Mouse (Mus musculus) kidney, embryonic 15.5 days (tissue): ENCODE results near the gene Fam81a. TPM values are rescaled to one million over a fixed set of nuclear protein-coding genes. Genes with fewer than 3 reads are reported as not detected.

Experiments
- ATAC-seq: fragments of 200-750 bp; cut with Nextera tagmentation; replicated peaks from 2 replicates; pipeline ENCODE4 v1.8.0; 2017; ENCODE audit warnings: moderate TSS enrichment; ENCODE audit not compliant: low FRiP score
- H3K27ac ChIP-seq: fragments of 300-500 bp; sonication (generic); 2 replicates; pipeline ENCODE4 v1.5.1; 2015; ENCODE audit warnings: mild to moderate bottlenecking, inconsistent platforms
- H3K27me3 ChIP-seq: fragments of 300-500 bp; sonication (generic); 2 replicates; pipeline ENCODE4 v1.6.1; 2015; ENCODE audit warnings: inconsistent platforms
- H3K36me3 ChIP-seq: fragments of 300-500 bp; sonication (generic); 2 replicates; pipeline ENCODE4 v1.6.1; 2015; ENCODE audit warnings: inconsistent platforms
- H3K4me1 ChIP-seq: fragments of 300-500 bp; sonication (generic); 2 replicates; pipeline ENCODE4 v1.6.1; 2015; ENCODE audit warnings: inconsistent platforms
- H3K4me2 ChIP-seq: fragments of 300-500 bp; sonication (generic); 2 replicates; pipeline ENCODE4 v1.6.1; 2015; ENCODE audit warnings: moderate library complexity, mild to moderate bottlenecking, inconsistent platforms
- H3K4me3 ChIP-seq: fragments of 300-500 bp; sonication (generic); replicated peaks from 2 replicates; pipeline ENCODE4 v1.5.1; 2015; ENCODE audit warnings: mild to moderate bottlenecking, inconsistent platforms
- H3K9ac ChIP-seq: fragments of 300-500 bp; sonication (generic); 2 replicates; pipeline ENCODE4 v1.6.1; 2015; ENCODE audit warnings: mild to moderate bottlenecking, inconsistent platforms
- H3K9me3 ChIP-seq: fragments of 300-500 bp; sonication (generic); replicated peaks from 2 replicates; pipeline ENCODE4 v1.6.1; 2016; ENCODE audit warnings: inconsistent platforms
- WGBS: fragments of 180-500 bp; shearing (Covaris S2); methylation state at CpG from one replicate; pipeline ENCODE4 v1.1.7; 2015; ENCODE audit warnings: mixed read lengths; 5-methylcytosine and 5-hydroxymethylcytosine counted together
- polyA plus RNA-seq: library from polyadenylated mRNA; unstranded; fragments of >200 nt; fragmentation: Nextera tagmentation; extraction: Ambion mirVana; gene quantifications from 2 replicates; pipeline ENCODE4 v1.2.1, GENCODE M21; 2015

Fam81a gene
- polyA plus RNA-seq, 1 experiment from 2014 or later, result 12.2 TPM

DNA sequence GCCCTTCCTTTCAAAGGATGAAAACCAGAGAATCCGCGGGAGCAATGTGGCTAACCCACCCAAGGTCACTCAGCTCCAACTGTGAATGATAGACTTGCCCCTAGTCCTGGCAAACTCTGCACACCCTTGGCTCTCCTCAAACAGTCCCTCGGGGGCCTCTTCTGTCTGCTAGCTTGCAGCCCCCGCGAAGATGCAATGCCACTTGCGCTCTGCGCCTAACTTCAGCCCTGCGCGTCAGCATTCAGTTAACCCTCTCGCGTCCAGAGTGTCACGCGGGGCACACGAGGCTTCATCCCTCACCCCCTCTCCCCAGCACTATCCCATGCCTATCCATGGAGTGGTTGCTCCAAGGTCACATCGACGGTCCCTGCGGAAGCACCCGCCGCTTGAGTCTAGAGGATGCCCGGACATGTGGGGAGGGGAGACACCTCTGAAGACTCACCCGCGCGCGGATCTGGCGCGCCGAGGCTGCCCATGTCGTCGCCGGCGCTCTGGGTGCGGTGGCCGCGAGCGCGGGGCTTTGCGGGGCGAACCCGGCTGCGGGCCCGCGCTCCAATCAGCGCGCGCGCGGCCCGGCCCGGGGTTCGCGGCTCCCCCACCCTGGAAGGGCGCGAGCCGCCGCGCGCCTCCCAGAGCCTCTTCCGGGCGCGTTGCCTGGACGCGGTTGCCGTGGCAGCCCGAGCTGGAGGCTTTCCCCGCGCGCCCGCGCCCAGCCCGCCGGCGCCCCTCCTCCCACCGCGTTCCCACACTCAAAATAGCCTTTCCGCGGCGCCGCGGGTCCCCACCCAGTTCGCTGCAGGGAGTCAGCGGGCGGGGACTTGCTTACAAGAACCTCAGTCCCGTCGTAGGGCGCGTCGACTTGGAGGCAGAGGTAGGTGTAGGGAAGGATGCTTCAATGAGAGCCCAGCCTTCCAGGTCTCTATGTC is 1.2 kb downstream of the Fam81a start:
- no peaks in the 10 kb centered on the region for H3K9me3 ChIP-seq
- H3K27ac ChIP-seq, result peak overlapping the region; percentile 86
- peak overlapping the region; percentile 72 for H3K4me3 ChIP-seq
- peaks cover 15% of the 10 kb centered on the region for H3K27me3 ChIP-seq
- H3K4me2 ChIP-seq, result peak overlapping the region; percentile 99
- no peaks in the 10 kb centered on the region for H3K36me3 ChIP-seq
- peaks cover 56% of the 10 kb centered on the region for H3K4me1 ChIP-seq
- ATAC-seq, result peak; percentile 75
- under 1% methylated on average over 87 of the region's 87 CpGs for WGBS
- peak overlapping the region; percentile 62 for H3K9ac ChIP-seq

DNA sequence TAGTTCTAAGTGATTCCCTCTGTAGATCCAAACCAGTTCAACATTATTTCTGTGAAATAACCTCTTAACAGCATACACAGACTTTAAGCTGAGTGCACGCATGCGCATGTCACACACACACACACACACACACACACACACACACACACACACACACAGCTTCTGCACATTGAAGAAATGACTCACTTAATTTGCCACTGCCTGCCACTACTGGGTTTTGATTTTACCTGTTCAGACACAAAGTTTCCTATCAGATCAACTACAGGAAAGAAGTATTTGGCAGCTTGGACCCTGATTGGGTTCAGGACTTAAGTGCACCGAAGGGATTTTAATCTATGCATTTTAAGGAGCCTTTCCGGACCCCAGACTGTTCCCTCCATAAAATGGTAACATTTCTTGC is 2.0 kb downstream of the Fam81a start:
- ATAC-seq, result no peak
- H3K36me3 ChIP-seq, result no peaks in the 10 kb centered on the region
- peaks cover 56% of the 10 kb centered on the region for H3K4me1 ChIP-seq
- peak overlapping the region; percentile 72 for H3K4me3 ChIP-seq
- peak overlapping the region; percentile 62; the same call in 1 of the 2 replicates for H3K9ac ChIP-seq
- peak overlapping the region; percentile 86 for H3K27ac ChIP-seq
- 49% methylated on average over 4 of the region's 4 CpGs for WGBS
- no peaks in the 10 kb centered on the region for H3K9me3 ChIP-seq
- peaks cover 15% of the 10 kb centered on the region for H3K27me3 ChIP-seq
- H3K4me2 ChIP-seq, result peak overlapping the region; percentile 99

DNA sequence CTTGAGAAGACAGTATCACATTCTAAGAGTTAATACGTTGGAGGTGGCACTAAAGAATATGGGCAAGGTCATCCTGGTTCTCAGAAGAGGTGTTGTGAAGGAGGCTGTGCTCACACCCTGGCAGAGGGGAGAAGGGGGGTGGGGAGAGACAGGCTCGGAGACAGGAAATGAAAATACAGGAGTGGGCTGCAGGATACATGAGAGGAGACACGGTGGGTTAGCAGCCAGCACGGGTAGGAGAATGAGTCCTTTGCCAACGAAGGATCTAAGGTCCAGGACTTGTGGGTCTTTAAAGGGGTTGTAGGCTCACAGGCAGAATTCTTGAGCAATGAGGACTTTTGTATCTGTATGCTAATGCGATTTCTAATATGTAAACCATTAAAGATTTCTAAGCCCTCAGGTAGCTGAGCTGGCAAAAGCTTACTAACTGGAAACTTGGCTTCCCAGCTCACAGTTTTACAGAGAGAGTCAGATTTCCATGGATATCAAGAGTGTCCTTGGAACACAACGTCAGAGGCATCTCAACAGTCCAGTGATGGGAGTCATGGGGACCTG is 3.0 kb downstream of the Fam81a start:
- Histone ChIP-seq H3K4me1 (peaks cover 56% of the 10 kb centered on the region), H3K4me2 (peak overlapping the region; percentile 99), H3K27me3 (peaks cover 15% of the 10 kb centered on the region), H3K36me3 (no peaks in the 10 kb centered on the region), H3K4me3 (no peak overlapping the region), H3K9ac (no peak overlapping the region), H3K9me3 (no peaks in the 10 kb centered on the region), H3K27ac (peak overlapping the region; percentile 86)
- WGBS, result 18% methylated on average over 7 of the region's 7 CpGs
- ATAC-seq, result 0 out of 2 replicates have a peak, but pooled peaks have one; percentile 19

DNA sequence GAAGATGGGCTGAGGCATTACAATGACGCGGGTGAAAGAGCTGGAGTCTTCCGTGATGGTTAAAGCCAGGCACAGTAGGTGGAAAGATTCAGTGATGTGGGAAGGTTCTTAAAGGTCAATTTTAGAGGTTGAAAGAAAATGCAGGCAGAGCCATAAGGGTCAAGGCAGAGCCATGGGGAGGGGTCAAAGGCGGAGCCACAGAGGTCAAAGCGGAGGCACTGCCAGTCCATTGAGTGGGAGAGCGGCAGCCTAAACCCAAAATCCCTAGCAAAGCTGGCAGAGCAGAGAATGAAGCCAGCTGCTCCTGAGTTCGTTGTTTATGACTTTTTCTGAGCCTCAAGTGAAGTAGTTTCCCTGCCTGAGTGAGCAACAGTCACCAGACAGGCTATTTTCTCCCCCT is 3.8 kb downstream of the Fam81a start:
- Histone ChIP-seq H3K36me3 (no peaks in the 10 kb centered on the region), H3K27ac (peak overlapping the region; percentile 86)
- WGBS, result 38% methylated on average over 7 of the region's 7 CpGs

DNA sequence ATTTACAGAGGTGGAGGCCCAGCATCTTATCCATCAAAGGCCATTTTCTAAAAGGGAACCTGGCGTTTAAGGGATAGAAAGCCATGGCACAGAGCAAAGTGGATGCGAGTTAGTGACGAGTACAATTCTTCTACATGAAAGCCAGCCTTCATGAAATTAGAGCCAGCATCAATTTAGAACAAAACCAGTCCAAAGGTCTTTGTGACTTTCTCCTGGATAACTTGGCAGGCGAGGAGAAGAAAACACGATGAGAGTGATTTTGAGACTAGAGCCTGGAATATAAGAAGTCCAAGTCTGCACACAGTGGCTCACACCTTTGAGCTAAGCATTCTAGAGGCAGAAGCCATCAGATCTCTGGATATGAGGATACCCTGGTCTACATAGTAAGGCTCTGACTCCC is 4.4 kb downstream of the Fam81a start:
- no peak overlapping the region for H3K4me3 ChIP-seq
- 85% methylated on average over 5 of the region's 5 CpGs for WGBS
- no peak for ATAC-seq
- H3K27ac ChIP-seq, result 0 out of 2 replicates have a peak overlapping the region, but pooled peaks have one; percentile 86
- H3K27me3 ChIP-seq, result peaks cover 15% of the 10 kb centered on the region
- no peaks in the 10 kb centered on the region for H3K9me3 ChIP-seq
- no peak overlapping the region for H3K4me2 ChIP-seq
- no peak overlapping the region for H3K9ac ChIP-seq
- H3K36me3 ChIP-seq, result no peaks in the 10 kb centered on the region
- H3K4me1 ChIP-seq, result peaks cover 50% of the 10 kb centered on the region

More for the DNA sequence above, 3.8 kb downstream of the Fam81a start:
- Histone ChIP-seq H3K9me3 (no peaks in the 10 kb centered on the region), H3K4me1 (peaks cover 55% of the 10 kb centered on the region), H3K9ac (no peak overlapping the region), H3K4me3 (no peak overlapping the region), H3K4me2 (0 out of 2 replicates have a peak overlapping the region, but pooled peaks have one; percentile 1), H3K27me3 (peaks cover 15% of the 10 kb centered on the region)
- ATAC-seq, result no peak

DNA sequence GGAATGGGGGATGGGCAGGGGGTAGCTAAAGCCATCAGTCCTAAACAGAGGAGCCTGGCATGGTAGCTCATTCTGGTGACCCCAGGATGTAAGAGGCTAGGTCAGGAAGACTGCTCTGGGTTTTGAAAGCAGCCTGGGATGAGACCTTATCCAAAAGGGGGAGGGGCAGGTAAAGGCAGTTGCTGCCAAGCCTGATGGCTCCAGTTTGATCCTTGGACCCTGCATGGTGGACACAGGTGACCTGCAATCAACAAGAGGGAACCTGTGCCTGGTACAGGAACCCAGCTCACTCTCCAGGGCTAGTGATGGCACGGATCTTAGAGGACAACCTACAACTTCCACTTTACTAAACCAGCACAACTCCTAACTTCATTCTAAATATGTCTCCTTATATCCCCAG is 7.2 kb downstream of the Fam81a start:
- Histone ChIP-seq H3K4me3 (no peak overlapping the region), H3K36me3 (no peaks in the 10 kb centered on the region), H3K9ac (no peak overlapping the region), H3K4me2 (no peak overlapping the region), H3K9me3 (no peaks in the 10 kb centered on the region), H3K4me1 (peaks cover 25% of the 10 kb centered on the region), H3K27ac (no peak overlapping the region), H3K27me3 (no peaks in the 10 kb centered on the region)
- ATAC-seq, result no peak
- WGBS, result 90% methylated on average over 1 of the region's 1 CpGs

DNA sequence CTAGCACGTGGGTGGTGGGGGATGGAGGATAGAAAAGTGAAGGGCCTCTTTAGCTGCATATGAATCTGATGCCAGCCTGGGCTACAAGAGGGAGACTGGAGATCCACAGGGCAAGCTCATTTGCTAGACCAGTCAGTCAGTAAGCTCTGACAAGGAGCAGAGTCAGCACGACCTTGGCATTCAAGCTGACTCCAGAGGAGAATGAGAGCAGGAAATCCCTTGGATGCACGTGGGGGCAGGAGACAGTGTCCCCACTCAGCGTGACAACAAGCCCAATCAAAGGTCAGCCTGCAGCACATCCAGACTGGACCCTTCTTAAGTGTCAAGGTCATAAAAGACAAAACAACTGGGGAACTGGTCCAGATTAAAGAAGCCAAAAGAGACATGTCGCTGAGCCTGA is 7.6 kb downstream of the Fam81a start:
- no peaks in the 10 kb centered on the region for H3K27me3 ChIP-seq
- no peaks in the 10 kb centered on the region for H3K9me3 ChIP-seq
- no peak overlapping the region for H3K9ac ChIP-seq
- H3K4me2 ChIP-seq, result no peak overlapping the region
- WGBS, result 54% methylated on average over 5 of the region's 5 CpGs
- H3K4me1 ChIP-seq, result peaks cover 20% of the 10 kb centered on the region
- no peak for ATAC-seq
- H3K4me3 ChIP-seq, result no peak overlapping the region
- no peak overlapping the region for H3K27ac ChIP-seq
- H3K36me3 ChIP-seq, result no peaks in the 10 kb centered on the region

DNA sequence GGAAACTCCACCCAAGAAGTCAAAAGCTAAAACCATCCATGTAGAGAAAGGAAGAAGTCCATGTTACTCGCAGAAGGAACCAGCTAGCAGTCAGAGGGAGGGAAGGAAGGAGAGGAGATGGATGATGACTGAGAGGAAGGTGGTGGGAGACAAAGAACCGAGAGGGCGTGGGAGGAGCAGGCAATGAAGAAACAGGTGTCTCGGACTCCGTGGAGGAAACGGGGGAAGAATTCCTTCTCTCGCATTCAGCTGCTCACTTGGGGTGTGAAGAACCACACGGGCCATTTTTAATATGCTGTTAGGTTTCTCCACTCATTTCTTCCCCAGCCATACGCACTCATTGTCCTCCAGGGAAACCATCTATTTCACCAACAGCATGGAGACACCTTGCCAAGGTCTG is 8.1 kb downstream of the Fam81a start:
- Histone ChIP-seq H3K36me3 (no peaks in the 10 kb centered on the region), H3K4me1 (peaks cover 15% of the 10 kb centered on the region), H3K4me3 (no peak overlapping the region), H3K27ac (no peak overlapping the region), H3K9ac (no peak overlapping the region), H3K9me3 (no peaks in the 10 kb centered on the region), H3K4me2 (no peak overlapping the region), H3K27me3 (no peaks in the 10 kb centered on the region)
- 80% methylated on average over 9 of the region's 9 CpGs for WGBS
- no peak for ATAC-seq

DNA sequence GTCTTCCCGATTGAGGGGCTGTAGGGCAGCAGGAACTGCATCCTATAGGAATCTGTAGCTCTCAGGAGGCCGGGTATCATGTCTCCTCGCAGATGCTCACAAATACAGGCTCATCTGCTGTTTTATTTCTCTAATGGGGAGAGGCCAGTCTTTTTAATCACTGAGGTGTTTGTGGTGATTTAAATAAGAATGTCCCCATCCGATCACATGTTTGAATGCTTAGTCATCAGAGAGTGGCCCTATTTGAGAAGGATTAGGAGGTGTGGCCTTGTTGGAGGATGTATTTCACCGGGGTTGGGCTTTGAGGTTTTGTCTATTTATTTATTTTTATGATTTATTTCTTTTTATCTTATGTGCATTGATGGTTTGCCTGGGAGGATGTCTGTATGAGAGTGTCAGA is 11.6 kb downstream of the Fam81a start:
- H3K27ac ChIP-seq, result no peak overlapping the region
- 91% methylated on average over 5 of the region's 5 CpGs for WGBS
- no peak overlapping the region for H3K9ac ChIP-seq
- no peak overlapping the region for H3K4me3 ChIP-seq
- no peak overlapping the region for H3K4me2 ChIP-seq
- no peak for ATAC-seq
- H3K27me3 ChIP-seq, result no peaks in the 10 kb centered on the region
- no peaks in the 10 kb centered on the region for H3K36me3 ChIP-seq
- no peaks in the 10 kb centered on the region for H3K9me3 ChIP-seq
- no peaks in the 10 kb centered on the region for H3K4me1 ChIP-seq

DNA sequence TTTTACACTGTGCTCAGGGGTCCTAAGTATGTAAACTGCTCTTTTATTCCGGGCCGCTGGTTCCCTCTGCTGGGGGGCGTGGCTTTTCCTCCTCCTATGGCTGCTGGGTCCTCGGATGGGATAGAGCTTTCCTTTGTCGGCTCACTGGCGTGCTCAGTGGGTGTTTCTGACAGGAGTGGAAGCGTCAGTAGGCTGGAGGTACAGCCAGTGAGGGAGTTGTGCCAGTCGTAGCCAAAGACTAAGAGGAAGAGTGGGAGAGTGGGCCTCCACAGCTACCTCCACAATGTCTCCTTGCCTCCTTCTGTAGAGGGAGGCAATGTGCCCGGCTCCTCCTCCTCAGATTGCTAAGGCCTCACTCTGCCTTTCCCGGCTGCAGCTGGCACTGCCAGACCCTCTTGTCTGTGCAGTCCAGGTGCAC is 30.5 kb downstream of the Fam81a start:
- H3K4me2 ChIP-seq, result peak overlapping the region; percentile 55
- H3K36me3 ChIP-seq, result no peaks in the 10 kb centered on the region
- H3K4me3 ChIP-seq, result peak overlapping the region; percentile 26
- H3K9ac ChIP-seq, result no peak overlapping the region
- H3K9me3 ChIP-seq, result no peaks in the 10 kb centered on the region
- ATAC-seq, result peak; percentile 52
- H3K27ac ChIP-seq, result no peak overlapping the region
- 0 out of 2 replicates have a peak, but pooled peaks cover 3% of the 10 kb centered on the region for H3K27me3 ChIP-seq
- 6% methylated on average over 9 of the region's 10 CpGs for WGBS
- peaks cover 12% of the 10 kb centered on the region for H3K4me1 ChIP-seq

DNA sequence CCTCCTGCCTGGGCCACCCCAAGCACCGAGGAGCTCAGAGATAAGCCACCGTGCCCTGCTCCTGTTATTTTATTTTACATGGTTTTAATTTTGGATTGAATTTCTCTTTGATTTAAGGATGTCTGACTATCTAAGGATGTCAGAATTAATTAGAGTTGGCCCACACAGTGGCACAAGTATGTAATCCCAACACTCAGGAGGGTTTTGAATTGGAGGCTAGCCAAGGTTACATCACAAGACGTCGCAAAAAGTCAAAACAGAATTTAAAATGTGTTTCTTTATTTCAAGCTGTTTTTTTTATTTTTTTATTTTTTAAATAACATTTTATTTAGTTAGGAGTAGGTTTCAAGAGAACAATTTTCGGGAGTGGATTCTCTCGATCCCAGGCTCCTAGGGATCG is 31.5 kb downstream of the Fam81a start:
- 0 out of 2 replicates have a peak, but pooled peaks cover 3% of the 10 kb centered on the region for H3K27me3 ChIP-seq
- H3K4me3 ChIP-seq, result no peak overlapping the region
- H3K4me1 ChIP-seq, result peaks cover 15% of the 10 kb centered on the region
- no peaks in the 10 kb centered on the region for H3K9me3 ChIP-seq
- H3K9ac ChIP-seq, result no peak overlapping the region
- WGBS, result 55% methylated on average over 7 of the region's 7 CpGs
- no peak for ATAC-seq
- H3K4me2 ChIP-seq, result no peak overlapping the region
- no peaks in the 10 kb centered on the region for H3K36me3 ChIP-seq
- no peak overlapping the region for H3K27ac ChIP-seq

DNA sequence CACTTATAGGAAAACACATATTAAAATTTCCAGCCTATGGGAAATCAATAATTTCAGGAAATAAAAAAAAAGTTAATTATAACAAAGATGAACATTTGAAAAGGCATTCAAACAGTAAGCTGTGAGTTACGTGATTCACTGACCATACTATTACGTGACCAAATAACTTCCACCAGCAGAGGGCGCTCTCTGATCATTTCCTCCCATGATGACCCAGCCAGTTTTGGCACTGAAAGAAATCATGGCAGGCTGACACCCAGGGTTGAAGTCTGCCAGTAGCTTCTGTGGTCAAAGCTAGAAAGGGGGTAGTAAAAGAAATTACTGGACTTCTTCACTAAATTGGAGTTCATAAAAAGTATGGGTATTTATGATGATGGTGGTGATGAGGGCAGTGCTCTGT is 33.1 kb downstream of the Fam81a start:
- peaks cover 15% of the 10 kb centered on the region for H3K4me1 ChIP-seq
- H3K36me3 ChIP-seq, result no peaks in the 10 kb centered on the region
- no peak for ATAC-seq
- H3K4me3 ChIP-seq, result no peak overlapping the region
- 8% methylated on average over 3 of the region's 3 CpGs for WGBS
- H3K9me3 ChIP-seq, result no peaks in the 10 kb centered on the region
- no peak overlapping the region for H3K4me2 ChIP-seq
- no peak overlapping the region for H3K9ac ChIP-seq
- 0 out of 2 replicates have a peak, but pooled peaks cover 3% of the 10 kb centered on the region for H3K27me3 ChIP-seq
- no peak overlapping the region for H3K27ac ChIP-seq
